ENCODE assay signal across 26 mouse cellular contexts in the genomic region with DNA sequence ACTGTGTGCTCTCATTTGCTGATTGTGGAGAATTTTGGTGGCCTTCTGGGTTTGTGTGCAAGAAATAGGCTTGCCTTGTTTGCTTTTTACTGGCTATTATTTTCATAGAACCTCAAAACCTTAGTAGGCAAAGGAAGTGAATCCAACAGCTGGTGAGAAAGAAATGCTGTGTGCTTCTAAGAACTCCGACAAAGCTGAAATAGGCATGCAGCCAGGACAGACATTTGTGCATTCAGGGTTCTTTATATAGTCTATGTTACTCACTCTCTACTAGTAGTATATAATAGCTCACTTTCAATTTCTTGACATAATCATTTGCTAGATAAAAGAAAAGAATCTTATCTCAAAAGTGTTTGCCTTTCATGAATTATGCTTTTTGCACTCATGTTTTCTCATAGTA. TPM values are rescaled to one million over a fixed set of nuclear protein-coding genes. Genes with fewer than 3 reads are reported as not detected.
DNase-seq lines count a peak whose midpoint lies in the region; ATAC-seq and TF ChIP-seq lines count a peak whose summit lies in the region.
"Had no signal": no experiment of that assay in that cellular context is flagged by ENCODE, and none has a peak within 500 bp of the region (broad histone marks: within the 10 kb centered on the region; RNA-seq: fewer than 3 reads in every experiment).

No protein-coding gene starts in this region.

- no peaks in the 10 kb centered on the region for H3K9me3 ChIP-seq in embryonic facial prominence, embryonic 14.5 days (ENCODE audit: control insufficient read depth, low read length)
- H3K9me3 ChIP-seq in embryonic facial prominence, embryonic 10.5 days = no peaks in the 10 kb centered on the region
- H3K9me3 ChIP-seq: heart, embryonic 13.5 days; limb, embryonic 10.5 days; liver, embryonic 13.5 days; midbrain, embryonic 13.5 days; neural tube, embryonic 13.5 days had no signal

- peaks cover 9% of the 10 kb centered on the region; the same call in 1 of the 2 replicates for H3K4me1 ChIP-seq in embryonic facial prominence, embryonic 14.5 days (ENCODE audit: control insufficient read depth, insufficient read depth, low read length)
- H3K4me1 ChIP-seq in embryonic facial prominence, embryonic 10.5 days = no peaks in the 10 kb centered on the region
- H3K4me1 ChIP-seq in embryonic fibroblast, embryonic 13.5 days (ENCODE audit: control insufficient read depth, insufficient read depth, low read length) = peaks cover 26% of the 10 kb centered on the region
- H3K4me1 ChIP-seq: limb, embryonic 10.5 days; midbrain, embryonic 13.5 days; neural tube, embryonic 13.5 days had no signal

- 36% methylated on average over 1 of the region's 1 CpGs for WGBS in embryonic facial prominence, embryonic 14.5 days
- 92% methylated on average over 1 of the region's 1 CpGs for WGBS in embryonic facial prominence, embryonic 10.5 days

- H3K9ac ChIP-seq in embryonic facial prominence, embryonic 14.5 days (ENCODE audit: low read depth, low read length) = no peak overlapping the region
- H3K9ac ChIP-seq: heart, embryonic 13.5 days; hindbrain, embryonic 14.5 days; liver, embryonic 13.5 days; midbrain, embryonic 13.5 days; neural tube, embryonic 13.5 days had no signal

- intact Hi-C loops in left cerebral cortex, postnatal 4 days (cut with DNase I) = no loop called here

- H3K36me3 ChIP-seq in embryonic facial prominence, embryonic 14.5 days (ENCODE audit: control insufficient read depth, insufficient read depth, low read length) = no peaks in the 10 kb centered on the region
- H3K36me3 ChIP-seq in embryonic facial prominence, embryonic 10.5 days (replicated peaks) = no peaks in the 10 kb centered on the region
- H3K36me3 ChIP-seq: heart, embryonic 13.5 days; limb, embryonic 10.5 days; liver, embryonic 13.5 days; midbrain, embryonic 13.5 days; neural tube, embryonic 13.5 days had no signal

- no peak for ATAC-seq in embryonic facial prominence, embryonic 14.5 days (ENCODE audit: low read depth)
- ATAC-seq: forebrain, embryonic 14.5 days; midbrain, embryonic 13.5 days; Patski had no signal

- no peak for TF ChIP-seq POLR2A in embryonic fibroblast, embryonic 13.5 days (IDR thresholded peaks at IDR 0.05; ENCODE audit: low read depth, low read length)

- H3K4me2 ChIP-seq in embryonic facial prominence, embryonic 14.5 days (ENCODE audit: low read depth, low read length) = no peak overlapping the region
- H3K4me2 ChIP-seq: heart, embryonic 13.5 days; hindbrain, embryonic 14.5 days; liver, embryonic 13.5 days; midbrain, embryonic 13.5 days; neural tube, embryonic 13.5 days had no signal

- no peaks in the 10 kb centered on the region for H3K27me3 ChIP-seq in embryonic facial prominence, embryonic 14.5 days (replicated peaks; ENCODE audit: control insufficient read depth, insufficient read depth, low read length)
- H3K27me3 ChIP-seq in embryonic facial prominence, embryonic 10.5 days (replicated peaks; ENCODE audit: low read depth, poor library complexity, severe bottlenecking) = no peaks in the 10 kb centered on the region
- H3K27me3 ChIP-seq: liver, embryonic 13.5 days; midbrain, embryonic 13.5 days; neural tube, embryonic 13.5 days; Patski had no signal

- no peak overlapping the region for H3K27ac ChIP-seq in embryonic facial prominence, embryonic 14.5 days (replicated peaks; ENCODE audit: low read depth, low read length)
- no peak overlapping the region for H3K27ac ChIP-seq in embryonic facial prominence, embryonic 10.5 days (replicated peaks)
- H3K27ac ChIP-seq in embryonic fibroblast, embryonic 13.5 days (ENCODE audit: insufficient read depth, low read length) = peak overlapping the region; percentile 62
- H3K27ac ChIP-seq: heart, embryonic 13.5 days; hindbrain, embryonic 14.5 days; limb, embryonic 10.5 days; liver, embryonic 13.5 days; midbrain, embryonic 13.5 days; neural tube, embryonic 13.5 days had no signal

- TF ChIP-seq CTCF in embryonic fibroblast, embryonic 13.5 days (IDR thresholded peaks at IDR 0.05; ENCODE audit: borderline replicate concordance, insufficient read depth, low read length) = no peak

- H3K4me3 ChIP-seq in embryonic facial prominence, embryonic 14.5 days (ENCODE audit: low read depth, low read length) = no peak overlapping the region
- no peak overlapping the region for H3K4me3 ChIP-seq in embryonic facial prominence, embryonic 10.5 days
- no peak overlapping the region for H3K4me3 ChIP-seq in embryonic fibroblast, embryonic 13.5 days (ENCODE audit: insufficient read depth, low read length)
- H3K4me3 ChIP-seq: erythroblast, embryonic 14.5 days; heart, embryonic 13.5 days; limb, embryonic 10.5 days; liver, embryonic 13.5 days; midbrain, embryonic 13.5 days; neural tube, embryonic 13.5 days had no signal

- peak; percentile 64 for DNase-seq in embryonic facial prominence, embryonic 14.5 days (ENCODE audit: low spot score)
- DNase-seq in embryonic facial prominence, embryonic 10.5 days (ENCODE audit: low spot score) = no peak
- peak; percentile 29 for DNase-seq in left cerebral cortex, adult 11 months (ENCODE audit: low spot score)
- DNase-seq in left cerebral cortex, postnatal 4 days = no peak
- peak; percentile 54 to 56 for DNase-seq in right cerebral cortex, adult 2 months (ENCODE audit: low spot score in 2 of 2)
- no peak for DNase-seq in ovary, postnatal 10 days (ENCODE audit: low spot score)
- no peak for DNase-seq in adrenal gland, adult 8-10 months
- DNase-seq: adrenal gland, postnatal 25 days; cerebellum, adult 18-20 months; heart, adult 11 months; heart, postnatal 36 days; kidney, adult 9 months; kidney, postnatal 36 days; layer of hippocampus, adult 9-11 months; liver, embryonic 13.5 days; thymus, adult 2 months had no signal

RNA-seq across cellular contexts. Expression of a gene that starts 50.7 kb away (rescaled TPM):
- 25.4 and 27.0 TPM in 2 replicates for polyA plus RNA-seq in embryonic facial prominence, embryonic 14.5 days (2014; fragmentation: Nextera tagmentation; extraction: Ambion mirVana)
- polyA plus RNA-seq in embryonic facial prominence, embryonic 10.5 days (2016; fragmentation: Nextera tagmentation; extraction: Ambion mirVana) = 2.3 and 4.4 TPM in 2 replicates
- total RNA-seq in left cerebral cortex, postnatal 4 days (2021) = 10 to 100 TPM; 18.1 to 20.1 TPM
- 74.9 and 97.8 TPM in 2 replicates for polyA plus RNA-seq in embryonic fibroblast, embryonic 13.5 days (2011; ENCODE audit: insufficient read length, low read depth, missing spikeins)
- 10 to 100 TPM in 1 of 4 experiments, 1 to 10 TPM in 3; 7.5 to 11.6 (median 9.4) TPM for total RNA-seq in adrenal gland, adult 8-10 months (2022)
- total RNA-seq: megakaryocyte progenitor cell, adult 5-6 weeks had no signal
- polyA plus RNA-seq: erythroblast, embryonic 14.5 days had no signal

Comparison
In these comparisons a context has a peak if more than half of its experiments do, and no peak if none do; other contexts are left out.
1. DNase-seq: peak in embryonic facial prominence, embryonic 14.5 days (single experiment), left cerebral cortex, adult 11 months (single experiment) and right cerebral cortex, adult 2 months (2 of 2); none in embryonic facial prominence, embryonic 10.5 days (single experiment), left cerebral cortex, postnatal 4 days (single experiment), ovary, postnatal 10 days (single experiment) and adrenal gland, adult 8-10 months (single experiment).